Mouse (Mus musculus) heart, postnatal 0 days (tissue): ENCODE results near the gene Nmnat2.

Source experiments
- CTCF ChIP-seq: IDR thresholded peaks from 2 replicates; pipeline ENCODE4 v1.5.1; 2016; ENCODE audit warnings: antibody characterized with exemption, control low read depth, low read depth
- EP300 ChIP-seq: IDR thresholded peaks from 2 replicates; pipeline ENCODE4 v1.6.1; 2016; ENCODE audit warnings: antibody characterized with exemption, low read depth

GRCm38 (mm10) chr1:153031954-153032353 lies 77.2 kb downstream of the Nmnat2 start:
- no peak for TF ChIP-seq EP300
- TF ChIP-seq CTCF: no peak
